In genomic region chr4:53904335-53904734, GRCm38 (mm10) we compare ENCODE assay signal across 29 mouse cellular contexts.
"Had no signal": no experiment of that assay in that cellular context is flagged by ENCODE, and none has a peak within 500 bp of the region (broad histone marks: within the 10 kb centered on the region; RNA-seq: fewer than 3 reads in every experiment).

No protein-coding gene starts in this region.

- DNase-seq: left cerebral cortex, postnatal 4 days; liver; liver, embryonic 13.5 days; liver, postnatal 0 days; lung, adult 18-20 months; lung, adult 2 months; lung, embryonic 14.5 days; lung, postnatal 10 days; lung, postnatal 14 days; lung, postnatal 36 days; lung, postnatal 4 days; midbrain, embryonic 14.5 days had no signal

- H3K4me3 ChIP-seq: limb, embryonic 10.5 days; limb, embryonic 12.5 days; limb, embryonic 13.5 days; limb, embryonic 15.5 days; liver, embryonic 12.5 days; liver, embryonic 13.5 days; liver, embryonic 15.5 days; lung, embryonic 15.5 days; megakaryocyte, embryonic 14.5 days; midbrain, embryonic 10.5 days; midbrain, embryonic 12.5 days; midbrain, embryonic 13.5 days; midbrain, embryonic 15.5 days; myocyte had no signal

- H3K4me1 ChIP-seq: limb, embryonic 12.5 days; limb, embryonic 13.5 days; limb, embryonic 15.5 days; liver, embryonic 12.5 days; liver, embryonic 13.5 days; liver, embryonic 15.5 days; lung, embryonic 15.5 days; midbrain, embryonic 12.5 days; midbrain, embryonic 15.5 days had no signal

- H3K4me2 ChIP-seq: limb, embryonic 12.5 days; limb, embryonic 13.5 days; limb, embryonic 15.5 days; liver, embryonic 11.5 days; liver, embryonic 12.5 days; liver, embryonic 13.5 days; liver, embryonic 15.5 days; lung, embryonic 14.5 days; lung, embryonic 15.5 days; midbrain, embryonic 11.5 days; midbrain, embryonic 12.5 days; midbrain, embryonic 13.5 days; midbrain, embryonic 15.5 days had no signal

- H3K36me3 ChIP-seq: limb, embryonic 10.5 days; limb, embryonic 12.5 days; limb, embryonic 13.5 days; limb, embryonic 15.5 days; liver, embryonic 12.5 days; liver, embryonic 13.5 days; liver, embryonic 15.5 days; lung, embryonic 15.5 days; midbrain, embryonic 10.5 days; midbrain, embryonic 12.5 days; midbrain, embryonic 13.5 days; midbrain, embryonic 15.5 days had no signal

- H3K27me3 ChIP-seq: limb, embryonic 12.5 days; limb, embryonic 13.5 days; limb, embryonic 15.5 days; liver, embryonic 12.5 days; liver, embryonic 13.5 days; liver, embryonic 15.5 days; lung, embryonic 15.5 days; midbrain, embryonic 13.5 days; midbrain, embryonic 15.5 days had no signal

- H3K9me3 ChIP-seq: limb, embryonic 10.5 days; limb, embryonic 12.5 days; limb, embryonic 15.5 days; liver, embryonic 12.5 days; liver, embryonic 13.5 days; liver, embryonic 15.5 days; lung, embryonic 15.5 days; midbrain, embryonic 10.5 days; midbrain, embryonic 12.5 days; midbrain, embryonic 13.5 days; midbrain, embryonic 15.5 days had no signal

- H3K27ac ChIP-seq: limb, embryonic 10.5 days; limb, embryonic 12.5 days; limb, embryonic 13.5 days; limb, embryonic 15.5 days; liver, embryonic 12.5 days; liver, embryonic 13.5 days; liver, embryonic 14.5 days; liver, embryonic 15.5 days; lung, embryonic 15.5 days; macrophage; midbrain, embryonic 10.5 days; midbrain, embryonic 12.5 days; midbrain, embryonic 13.5 days; midbrain, embryonic 15.5 days had no signal

- H3K9ac ChIP-seq: limb, embryonic 12.5 days; limb, embryonic 13.5 days; limb, embryonic 15.5 days; liver, embryonic 12.5 days; liver, embryonic 13.5 days; liver, embryonic 14.5 days; liver, embryonic 15.5 days; liver, postnatal 0 days; lung, embryonic 14.5 days; lung, embryonic 15.5 days; midbrain, embryonic 12.5 days; midbrain, embryonic 13.5 days; midbrain, embryonic 15.5 days had no signal
